Mouse (Mus musculus): Measurements from ENCODE around the gene Sh2d4b. TPM values are rescaled to one million over a fixed set of nuclear protein-coding genes. Genes with fewer than 3 reads are reported as not detected.

Gene Sh2d4b
- polyA plus RNA-seq, 1 experiment = 0.13 TPM

DNA sequence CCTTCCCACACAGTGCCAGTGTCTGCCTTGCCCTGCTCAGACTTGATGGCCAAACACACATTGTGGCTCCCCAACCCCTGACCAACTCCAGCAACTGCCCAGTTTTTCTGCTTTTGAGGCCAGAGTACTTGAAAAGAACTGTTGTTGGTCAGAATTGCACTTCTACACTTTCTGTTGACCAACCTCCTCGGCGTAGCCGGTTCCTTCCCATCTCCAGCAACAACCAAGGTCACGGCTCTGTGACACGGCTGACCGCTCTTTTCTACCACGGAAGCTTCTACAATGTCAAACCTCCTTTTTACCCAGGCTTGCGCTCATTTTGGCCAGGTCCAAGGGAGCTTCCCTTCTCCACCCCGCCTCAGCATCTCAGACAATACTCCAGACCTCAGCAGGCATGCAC, 39.2 kb upstream of the Sh2d4b start:
- Histone ChIP-seq H3K27me3 (ENCODE audit: control insufficient read depth, insufficient read depth, low read length) (no peaks in the 10 kb centered on the region), H3K4me1 (ENCODE audit: control insufficient read depth, insufficient read depth, insufficient read length, low read length) (peaks cover 62% of the 10 kb centered on the region), H3K27ac (ENCODE audit: insufficient read depth, low read depth, low read length) (no peak overlapping the region), H3K36me3 (ENCODE audit: control insufficient read depth, insufficient read depth, low read length) (no peaks in the 10 kb centered on the region), H3K4me3 (ENCODE audit: low read depth, low read length) (no peak overlapping the region)
- no peak for TF ChIP-seq POLR2A (IDR thresholded peaks at IDR 0.05; ENCODE audit: low read depth, low read length)
- TF ChIP-seq CTCF (IDR thresholded peaks at IDR 0.05; ENCODE audit: extremely low read depth, insufficient read length, insufficient replicate concordance, low read depth, low read length) = no peak
- WGBS = 87% methylated on average over 9 of the region's 9 CpGs

DNA sequence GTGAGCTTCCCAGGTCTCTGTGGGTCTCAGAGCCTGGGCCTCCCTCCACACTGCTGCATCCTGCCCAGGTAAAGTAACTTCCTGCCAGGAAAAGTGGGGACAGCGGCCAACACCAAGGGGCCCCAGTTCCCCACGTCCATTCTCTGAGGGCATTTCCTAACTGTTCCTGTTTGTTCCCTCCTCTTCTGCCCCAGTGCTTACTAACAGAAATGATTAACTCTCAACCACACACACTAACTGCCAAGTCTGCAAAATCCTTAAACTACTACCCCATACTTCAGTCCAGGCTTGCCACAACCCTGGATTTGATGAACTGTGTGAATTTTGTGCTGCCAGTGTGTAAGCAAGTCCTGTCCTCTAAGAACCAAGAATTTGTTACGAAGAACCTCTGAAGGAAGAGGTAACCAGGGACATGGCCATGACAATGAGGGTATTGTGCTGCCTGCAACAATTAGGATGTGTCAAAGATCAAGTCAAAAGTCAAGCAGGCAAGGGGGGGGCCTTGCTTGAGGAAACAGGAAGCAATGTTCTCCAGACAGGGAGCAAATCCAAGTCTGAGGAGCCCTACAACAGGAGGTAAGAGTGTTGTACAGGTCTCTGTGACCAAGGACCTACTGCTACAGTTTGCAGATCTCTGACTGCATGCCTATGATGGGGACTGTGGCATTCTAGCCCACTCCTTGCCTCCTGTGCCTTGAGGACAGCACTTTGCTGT, 38.2 kb upstream of the Sh2d4b start:
- TF ChIP-seq POLR2A (IDR thresholded peaks at IDR 0.05; ENCODE audit: low read depth, low read length) = no peak
- no peak for TF ChIP-seq CTCF (IDR thresholded peaks at IDR 0.05; ENCODE audit: extremely low read depth, insufficient read length, insufficient replicate concordance, low read depth, low read length)
- Histone ChIP-seq H3K4me3 (ENCODE audit: low read depth, low read length) (no peak overlapping the region), H3K36me3 (ENCODE audit: control insufficient read depth, insufficient read depth, low read length) (no peaks in the 10 kb centered on the region), H3K27me3 (ENCODE audit: control insufficient read depth, insufficient read depth, low read length) (no peaks in the 10 kb centered on the region), H3K27ac (ENCODE audit: insufficient read depth, low read depth, low read length) (peak overlapping the region; percentile 4), H3K4me1 (ENCODE audit: control insufficient read depth, insufficient read depth, insufficient read length, low read length) (peaks cover 65% of the 10 kb centered on the region)
- 20% methylated on average over 3 of the region's 3 CpGs for WGBS

DNA sequence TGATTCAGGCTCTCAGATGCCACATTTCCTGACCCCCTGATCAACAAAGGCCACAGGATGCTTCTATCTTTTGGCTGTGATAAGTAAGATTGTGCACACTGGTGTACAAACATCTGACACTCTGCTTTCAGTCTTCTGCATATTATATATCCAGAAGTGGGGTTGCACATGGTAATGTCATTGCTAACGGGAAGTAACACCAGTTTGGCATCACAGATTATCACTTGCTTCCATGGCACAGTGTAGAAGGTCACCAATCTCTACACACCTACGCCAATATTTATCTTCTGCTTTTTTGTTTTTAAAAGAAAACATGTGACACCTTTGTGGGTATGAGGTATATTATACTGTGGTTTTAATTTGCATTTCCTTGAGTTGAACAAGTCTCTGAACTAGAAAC, 36.9 kb upstream of the Sh2d4b start:
- Histone ChIP-seq H3K27ac (ENCODE audit: insufficient read depth, low read depth, low read length) (no peak overlapping the region), H3K36me3 (ENCODE audit: control insufficient read depth, insufficient read depth, low read length) (no peaks in the 10 kb centered on the region), H3K27me3 (ENCODE audit: control insufficient read depth, insufficient read depth, low read length) (no peaks in the 10 kb centered on the region), H3K4me3 (ENCODE audit: low read depth, low read length) (no peak overlapping the region), H3K4me1 (ENCODE audit: control insufficient read depth, insufficient read depth, insufficient read length, low read length) (peaks cover 65% of the 10 kb centered on the region)
- WGBS = 51% methylated on average over 2 of the region's 2 CpGs
- no peak for TF ChIP-seq CTCF (IDR thresholded peaks at IDR 0.05; ENCODE audit: extremely low read depth, insufficient read length, insufficient replicate concordance, low read depth, low read length)
- no peak for TF ChIP-seq POLR2A (IDR thresholded peaks at IDR 0.05; ENCODE audit: low read depth, low read length)

DNA sequence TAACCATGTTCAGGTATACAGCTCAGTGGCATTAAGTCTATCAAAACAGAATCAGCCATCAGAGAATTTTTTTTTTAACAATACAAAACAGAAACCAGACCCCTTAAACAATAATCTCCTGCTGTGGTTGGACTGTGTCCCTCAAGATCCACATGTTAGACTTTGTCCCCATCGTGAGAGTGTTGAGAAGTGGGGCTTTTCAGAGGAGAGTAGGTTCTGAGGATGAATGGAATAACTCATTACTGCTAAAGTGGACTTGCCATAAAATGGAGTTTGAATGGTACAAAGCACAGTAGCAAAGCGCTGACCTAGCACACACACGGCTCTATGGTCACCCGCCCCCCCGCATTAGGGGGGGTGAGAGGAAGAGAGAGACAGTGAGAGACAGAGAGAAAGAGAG, 35.8 kb upstream of the Sh2d4b start:
- 37% methylated on average over 5 of the region's 5 CpGs for WGBS
- H3K27ac ChIP-seq (ENCODE audit: insufficient read depth, low read depth, low read length) = no peak overlapping the region

DNA sequence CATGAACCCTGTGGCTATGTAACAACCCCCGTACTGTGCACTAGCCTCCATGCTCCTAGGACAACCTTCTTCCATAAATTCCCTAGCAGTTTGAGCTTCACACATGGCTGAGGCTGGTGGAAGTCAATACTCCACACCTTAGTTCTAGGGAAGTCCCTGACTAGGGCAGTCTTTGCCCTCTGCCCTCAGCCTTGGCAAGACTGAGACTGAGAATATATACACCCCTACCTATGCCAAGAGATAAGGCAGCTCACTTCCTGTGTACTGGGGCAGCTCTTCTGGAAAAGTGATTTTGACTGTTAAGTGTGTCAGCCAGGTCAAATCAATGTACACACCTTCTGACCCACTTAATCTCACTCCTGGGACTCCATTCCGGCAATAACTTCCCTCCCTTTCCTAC, 34.0 kb upstream of the Sh2d4b start:
- WGBS = 14% methylated on average over 2 of the region's 2 CpGs
- H3K27me3 ChIP-seq (ENCODE audit: control insufficient read depth, insufficient read depth, low read length) = no peaks in the 10 kb centered on the region
- peak overlapping the region; percentile 11; the same call in 1 of the 2 replicates for H3K27ac ChIP-seq (ENCODE audit: insufficient read depth, low read depth, low read length)
- peaks cover 52% of the 10 kb centered on the region for H3K4me1 ChIP-seq (ENCODE audit: control insufficient read depth, insufficient read depth, insufficient read length, low read length)
- H3K4me3 ChIP-seq (ENCODE audit: low read depth, low read length) = no peak overlapping the region
- 0 out of 2 replicates have a peak, but pooled peaks cover 2% of the 10 kb centered on the region for H3K36me3 ChIP-seq (ENCODE audit: control insufficient read depth, insufficient read depth, low read length)
- TF ChIP-seq POLR2A (IDR thresholded peaks at IDR 0.05; ENCODE audit: low read depth, low read length) = no peak
- no peak for TF ChIP-seq CTCF (IDR thresholded peaks at IDR 0.05; ENCODE audit: extremely low read depth, insufficient read length, insufficient replicate concordance, low read depth, low read length)

More for the DNA sequence above, 35.8 kb upstream of the Sh2d4b start:
- Histone ChIP-seq H3K4me3 (ENCODE audit: low read depth, low read length) (no peak overlapping the region), H3K4me1 (ENCODE audit: control insufficient read depth, insufficient read depth, insufficient read length, low read length) (peaks cover 66% of the 10 kb centered on the region), H3K27me3 (ENCODE audit: control insufficient read depth, insufficient read depth, low read length) (no peaks in the 10 kb centered on the region), H3K36me3 (ENCODE audit: control insufficient read depth, insufficient read depth, low read length) (no peaks in the 10 kb centered on the region)
- TF ChIP-seq CTCF (IDR thresholded peaks at IDR 0.05; ENCODE audit: extremely low read depth, insufficient read length, insufficient replicate concordance, low read depth, low read length) (no peak), POLR2A (IDR thresholded peaks at IDR 0.05; ENCODE audit: low read depth, low read length) (no peak)

DNA sequence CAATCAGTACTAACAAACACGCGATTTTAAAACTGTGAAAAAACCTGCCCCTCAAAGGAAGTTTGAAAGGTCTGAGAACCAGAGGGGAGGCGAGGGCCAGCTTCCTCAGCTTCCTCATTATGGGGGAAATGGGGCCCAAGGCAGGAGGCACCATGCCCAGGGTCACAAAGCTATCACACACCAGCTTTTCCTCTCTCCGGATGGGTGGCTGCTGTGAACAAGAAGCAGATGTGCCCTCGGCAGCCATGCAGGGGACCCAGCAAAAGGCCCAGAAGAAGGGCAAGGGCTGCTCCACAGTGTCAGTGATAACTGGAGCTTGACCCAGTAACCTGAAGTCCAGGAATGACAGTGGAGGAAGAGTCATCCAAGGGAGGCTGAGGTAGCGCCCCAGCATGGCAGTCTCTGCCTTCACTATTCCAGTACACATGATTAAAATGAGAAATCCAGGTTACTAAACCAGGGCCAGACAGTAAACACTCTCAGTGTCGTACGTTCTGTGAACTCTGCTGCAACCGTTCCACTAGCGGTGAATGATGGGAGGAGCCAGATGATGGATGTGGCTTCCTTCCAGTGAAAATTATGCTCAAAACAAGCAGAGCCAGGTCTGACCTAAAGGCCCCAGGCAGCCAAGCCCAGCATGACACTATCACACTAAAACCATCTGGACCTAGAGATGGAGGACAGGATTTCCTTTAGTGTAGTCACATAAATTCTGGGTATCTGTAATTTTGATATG, 31.5 kb upstream of the Sh2d4b start:
- H3K27ac ChIP-seq (ENCODE audit: insufficient read depth, low read depth, low read length) = no peak overlapping the region
- peaks cover 33% of the 10 kb centered on the region; the same call in 1 of the 2 replicates for H3K4me1 ChIP-seq (ENCODE audit: control insufficient read depth, insufficient read depth, insufficient read length, low read length)
- 33% methylated on average over 10 of the region's 10 CpGs for WGBS
- H3K36me3 ChIP-seq (ENCODE audit: control insufficient read depth, insufficient read depth, low read length) = 0 out of 2 replicates have a peak, but pooled peaks cover 2% of the 10 kb centered on the region
- TF ChIP-seq CTCF (IDR thresholded peaks at IDR 0.05; ENCODE audit: extremely low read depth, insufficient read length, insufficient replicate concordance, low read depth, low read length) = no peak
- TF ChIP-seq POLR2A (IDR thresholded peaks at IDR 0.05; ENCODE audit: low read depth, low read length) = no peak
- H3K27me3 ChIP-seq (ENCODE audit: control insufficient read depth, insufficient read depth, low read length) = no peaks in the 10 kb centered on the region
- no peak overlapping the region for H3K4me3 ChIP-seq (ENCODE audit: low read depth, low read length)

DNA sequence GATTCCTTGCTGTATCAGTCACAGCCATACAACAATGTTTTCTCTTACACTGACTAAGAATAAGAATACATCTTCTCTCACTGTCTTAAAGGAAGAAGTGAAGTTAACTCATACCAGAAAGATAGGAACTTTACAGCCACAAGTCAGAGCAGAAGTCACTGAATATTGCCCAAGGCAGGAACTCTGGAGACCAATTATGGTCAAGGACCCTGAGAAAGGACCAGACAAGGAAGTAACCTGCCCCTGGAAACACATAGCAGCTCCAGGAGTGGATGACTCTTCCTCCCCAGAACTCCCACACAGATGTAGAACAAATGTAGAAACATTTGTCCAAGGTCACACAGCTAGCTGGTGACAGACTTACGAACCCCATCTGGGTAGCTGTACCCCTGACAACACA, 28.2 kb upstream of the Sh2d4b start:
- no peak for TF ChIP-seq CTCF (IDR thresholded peaks at IDR 0.05; ENCODE audit: extremely low read depth, insufficient read length, insufficient replicate concordance, low read depth, low read length)
- no peak for TF ChIP-seq POLR2A (IDR thresholded peaks at IDR 0.05; ENCODE audit: low read depth, low read length)
- WGBS = 88% methylated on average over 1 of the region's 1 CpGs

More for the DNA sequence above, 28.2 kb upstream of the Sh2d4b start:
- Histone ChIP-seq H3K36me3 (ENCODE audit: control insufficient read depth, insufficient read depth, low read length) (0 out of 2 replicates have a peak, but pooled peaks cover 2% of the 10 kb centered on the region), H3K27me3 (ENCODE audit: control insufficient read depth, insufficient read depth, low read length) (no peaks in the 10 kb centered on the region), H3K27ac (ENCODE audit: insufficient read depth, low read depth, low read length) (no peak overlapping the region), H3K4me3 (ENCODE audit: low read depth, low read length) (no peak overlapping the region), H3K4me1 (ENCODE audit: control insufficient read depth, insufficient read depth, insufficient read length, low read length) (peaks cover 14% of the 10 kb centered on the region; the same call in 1 of the 2 replicates)

Data from small intestine, adult 2 months (tissue).